Mouse (Mus musculus) gastrocnemius, adult 8-10 months (tissue): ENCODE measurements around the gene Tmem130. TPM values are rescaled to one million over a fixed set of nuclear protein-coding genes. Genes with fewer than 3 reads are reported as not detected.

ENCODE experiments used
- DNase-seq, 2 experiments: peaks; one replicate each; pipeline ENCODE4 v3.0.0; 2022; ENCODE audit warnings: low spot score in 2 of 2
- total RNA-seq, 4 experiments: library from RNA; stranded (reverse); gene quantifications; 2 replicates each; pipeline ENCODE4 v1.2.4; 2022

Gene Tmem130
- total RNA-seq, 4 experiments from 2014 or later, result 0.10 TPM; not detected in 3

- DNase-seq, result peak in 1 of 2 experiments; percentile 11
These were observed 27.7 kb downstream of the Tmem130 start for GRCm38 (mm10) chr5:144733953-144734352.

GRCm38 (mm10) chr5:144729216-144729615, 32.4 kb downstream of the Tmem130 start:
- no peak for DNase-seq

DNA sequence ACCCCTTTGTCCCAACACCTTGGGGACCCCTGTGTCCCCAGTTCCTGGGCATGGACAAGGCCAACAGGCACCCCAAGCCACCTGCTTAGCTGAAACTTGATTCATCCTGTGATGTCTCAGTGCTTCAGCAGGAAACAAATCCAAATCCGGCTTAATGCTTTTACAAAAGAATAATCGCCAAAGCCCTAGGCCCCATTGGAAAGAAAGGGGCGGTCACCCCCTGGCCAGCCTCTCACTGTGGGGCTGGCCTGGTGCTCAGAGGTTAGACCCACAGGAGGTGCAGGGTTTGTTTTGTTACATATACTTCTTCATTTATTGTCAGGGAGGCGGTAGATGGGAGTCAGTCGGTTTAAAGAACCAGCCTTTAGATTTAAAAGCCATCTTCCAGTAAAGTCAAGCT, 33.4 kb downstream of the Tmem130 start:
- no peak for DNase-seq

- DNase-seq, result peak; percentile 11 to 17
These were observed 34.5 kb downstream of the Tmem130 start for GRCm38 (mm10) chr5:144727119-144727518.

- DNase-seq, result no peak
These were observed 36.1 kb downstream of the Tmem130 start for GRCm38 (mm10) chr5:144725554-144725953.

GRCm38 (mm10) chr5:144724926-144725325, 36.7 kb downstream of the Tmem130 start:
- DNase-seq, result no peak

DNA sequence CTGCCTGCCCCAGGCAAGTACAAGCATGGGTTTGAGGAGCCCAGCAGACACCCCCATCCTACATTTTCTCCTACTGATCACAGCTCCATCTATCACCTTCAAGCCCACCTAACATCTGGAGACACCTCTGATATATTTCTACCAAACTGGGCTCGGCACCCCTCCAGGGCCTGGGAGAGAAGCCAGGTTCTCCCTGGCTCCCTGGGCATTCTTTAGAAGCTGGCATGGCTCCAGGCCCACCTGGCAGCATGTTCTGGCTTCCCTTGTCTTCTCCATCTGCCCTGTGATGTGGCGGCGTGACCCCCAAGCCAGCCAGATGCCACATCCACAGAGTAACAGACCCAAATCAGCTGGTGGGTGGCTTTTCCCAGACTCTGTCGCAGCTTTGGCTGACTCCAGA, 41.3 kb downstream of the Tmem130 start:
- DNase-seq, result no peak

DNA sequence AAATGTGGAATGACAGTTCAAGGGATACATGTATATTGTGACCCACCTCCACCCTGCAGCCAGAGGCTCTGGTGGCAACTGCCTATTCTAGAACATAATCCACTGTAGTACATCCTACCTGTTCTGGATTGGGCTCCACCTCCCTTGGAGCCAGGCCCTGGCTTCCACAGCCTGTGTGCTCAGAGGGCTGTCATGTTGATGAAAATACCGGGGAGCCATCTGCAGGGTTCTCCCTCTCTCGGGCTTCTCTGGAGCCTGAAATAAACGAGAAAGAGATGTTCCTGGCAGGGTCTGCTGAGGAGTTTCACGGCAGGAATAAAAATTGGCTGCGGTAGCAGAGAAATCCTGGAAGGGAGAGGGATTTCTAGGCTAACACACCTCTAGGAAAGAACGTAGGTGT, 41.8 kb downstream of the Tmem130 start:
- DNase-seq, result no peak

- DNase-seq, result no peak
These were observed 44.4 kb downstream of the Tmem130 start for GRCm38 (mm10) chr5:144717186-144717585.

DNA sequence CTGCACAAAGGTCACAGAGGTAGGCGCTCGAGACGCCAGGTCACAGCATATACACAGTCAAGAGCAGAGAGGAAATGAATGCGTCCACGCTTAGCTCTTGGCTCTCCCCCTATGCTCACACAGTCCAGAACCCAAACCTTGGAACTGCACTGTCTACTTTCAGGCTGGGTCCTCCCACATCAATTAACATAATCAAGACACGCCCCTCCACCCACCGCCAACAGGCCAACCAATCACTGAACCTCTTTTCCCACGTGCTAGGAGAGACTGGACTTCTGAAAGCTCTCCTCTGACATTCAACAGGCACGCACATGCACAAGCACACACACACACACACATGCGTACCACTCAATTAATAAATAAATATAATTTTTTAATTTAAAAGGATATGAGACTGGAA, 48.2 kb downstream of the Tmem130 start:
- no peak for DNase-seq

GRCm38 (mm10) chr5:144707603-144708002, 54.0 kb downstream of the Tmem130 start:
- no peak for DNase-seq

- no peak for DNase-seq
These were observed 57.9 kb downstream of the Tmem130 start for GRCm38 (mm10) chr5:144703464-144704368.

- DNase-seq, result no peak
These were observed 66.1 kb downstream of the Tmem130 start for GRCm38 (mm10) chr5:144695289-144696060.

GRCm38 (mm10) chr5:144694161-144694560, 67.5 kb downstream of the Tmem130 start:
- no peak for DNase-seq

DNA sequence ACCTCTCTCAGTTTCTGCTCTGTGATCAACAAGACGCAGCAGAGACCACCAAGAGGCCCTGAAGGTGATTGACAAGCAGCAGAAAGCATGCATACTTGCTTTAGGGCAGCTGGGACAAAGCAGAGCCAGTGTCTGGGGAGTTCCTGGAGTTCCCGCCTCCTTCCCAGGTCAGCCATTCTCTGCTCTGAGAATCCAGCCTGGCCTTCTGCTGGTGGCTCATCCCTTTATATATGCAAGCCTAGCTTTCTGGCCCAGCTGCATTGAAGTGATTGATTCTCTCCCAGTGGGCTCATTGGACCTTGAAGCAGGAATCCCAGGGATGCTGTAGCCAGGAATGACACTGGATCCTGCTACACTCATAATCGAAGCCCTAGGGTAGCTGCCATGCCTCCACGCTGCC, 70.2 kb downstream of the Tmem130 start:
- no peak for DNase-seq

DNA sequence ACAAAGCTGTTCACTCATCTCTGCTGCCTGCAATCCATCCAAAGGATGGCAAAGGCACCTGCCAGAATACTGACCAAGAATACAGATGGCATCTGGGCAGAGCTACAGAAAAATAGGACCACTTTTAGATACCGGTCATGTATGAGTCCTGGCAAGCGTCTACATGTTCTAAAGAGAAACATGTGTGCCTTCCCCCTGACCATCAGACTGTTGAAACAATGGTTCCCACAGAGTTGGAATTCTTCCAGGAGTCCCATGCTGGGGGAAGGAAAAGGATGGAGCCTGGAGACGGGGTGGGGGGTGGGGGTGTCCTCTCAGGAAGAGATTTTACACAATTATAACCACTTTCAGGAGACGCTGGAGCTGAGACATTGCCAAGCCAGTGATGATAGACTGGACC, 73.2 kb downstream of the Tmem130 start:
- no peak for DNase-seq

Other genes starting within 250 kb of the Tmem130 start
- not detected for gene Nptx2, start 215.9 kb downstream of the Tmem130 start, total RNA-seq
- gene Trrap, start 5.9 kb upstream of the Tmem130 start, total RNA-seq, result 10 to 100 TPM; 20.3 to 28.4 (median 24.6) TPM
- 10 to 100 TPM; 10.6 to 14.2 (median 11.2) TPM for gene Smurf1, start 204.0 kb upstream of the Tmem130 start, total RNA-seq